Mouse (Mus musculus) forebrain, embryonic 14.5 days (tissue): ENCODE data around the gene Col23a1. TPM values are rescaled to one million over a fixed set of nuclear protein-coding genes. Genes with fewer than 3 reads are reported as not detected.

ENCODE experiments used
- ATAC-seq: fragments of 200-750 bp; cut with Nextera tagmentation; 2 replicates; pipeline ENCODE4 v1.8.0; 2017; ENCODE audit warnings: mild to moderate bottlenecking, moderate library complexity
- DNase-seq: peaks from one replicate; pipeline ENCODE4 v3.0.0-alpha.2; 2015; ENCODE audit warnings: low spot score
- H3K27ac ChIP-seq: fragments of 300-500 bp; sonication (generic); 2 replicates; pipeline ENCODE4 v1.5.1; 2014; ENCODE audit warnings: low read depth, mild to moderate bottlenecking, control low read depth, low read length, moderate library complexity
- H3K27me3 ChIP-seq: fragments of 300-500 bp; sonication (generic); replicated peaks from 2 replicates; pipeline ENCODE4 v1.6.1; 2014; ENCODE audit warnings: low read length, control low read depth, mixed read lengths; ENCODE audit not compliant: control insufficient read depth, insufficient read depth
- H3K36me3 ChIP-seq: fragments of 300-500 bp; sonication (generic); 2 replicates; pipeline ENCODE4 v1.6.1; 2014; ENCODE audit warnings: low read length, control low read depth; ENCODE audit not compliant: control insufficient read depth, insufficient read depth
- H3K4me1 ChIP-seq: fragments of 300-500 bp; sonication (generic); 2 replicates; pipeline ENCODE4 v1.6.1; 2014; ENCODE audit warnings: antibody characterized with exemption, low read length, control low read depth; ENCODE audit not compliant: control insufficient read depth, insufficient read depth
- H3K4me2 ChIP-seq: fragments of 300-500 bp; sonication (generic); 2 replicates; pipeline ENCODE4 v1.6.1; 2014; ENCODE audit warnings: mild to moderate bottlenecking, control low read depth, low read length
- H3K4me3 ChIP-seq: fragments of 300-500 bp; sonication (generic); 2 replicates; pipeline ENCODE4 v1.5.1; 2014; ENCODE audit warnings: low read depth, low read length, control low read depth
- H3K9ac ChIP-seq: fragments of 300-500 bp; sonication (generic); 2 replicates; pipeline ENCODE4 v1.6.1; 2014; ENCODE audit warnings: mild to moderate bottlenecking, low read length, control low read depth, moderate library complexity
- H3K9me3 ChIP-seq: fragments of 300-500 bp; sonication (generic); replicated peaks from 2 replicates; pipeline ENCODE4 v1.6.1; 2016; ENCODE audit warnings: low read length, control low read depth, mixed read lengths; ENCODE audit not compliant: control insufficient read depth
- WGBS: fragments of 180-500 bp; shearing (Covaris S2); extraction: QIAGEN DNeasy Blood & Tissue Kit; methylation state at CpG from one replicate; pipeline ENCODE4 v1.1.7; 2014; 5-methylcytosine and 5-hydroxymethylcytosine counted together
- polyA plus RNA-seq: library from polyadenylated mRNA; unstranded; fragments of >200 nt; fragmentation: Nextera tagmentation; extraction: Ambion mirVana; gene quantifications from 2 replicates; pipeline ENCODE4 v1.2.1, GENCODE M21; 2014

The Col23a1 gene
- polyA plus RNA-seq, 1 experiment from 2014 or later = 2.5 TPM

DNA sequence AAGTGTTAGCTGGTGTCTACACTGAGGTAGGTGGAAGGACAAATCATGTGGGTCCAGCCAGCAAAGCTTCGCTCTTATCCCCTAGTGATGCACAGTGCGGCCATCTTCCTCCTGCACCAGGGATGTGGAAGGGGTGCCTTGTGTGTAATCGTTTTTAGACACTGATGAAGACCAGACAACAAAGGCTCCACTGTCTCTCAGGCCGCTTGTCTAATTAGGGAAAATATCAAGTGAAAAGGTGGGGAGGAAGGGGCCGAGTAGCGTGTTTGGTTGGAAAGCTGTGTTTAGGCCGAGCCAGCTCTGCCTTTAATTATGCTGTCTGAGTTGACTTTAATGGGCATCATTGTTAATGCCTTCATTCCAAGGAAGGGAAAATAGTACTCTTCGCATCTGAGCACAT is 116.8 kb downstream of the Col23a1 start:
- 35% methylated on average over 8 of the region's 8 CpGs for WGBS
- no peaks in the 10 kb centered on the region for H3K27me3 ChIP-seq
- ATAC-seq (no peak), DNase-seq (peak; percentile 22)
- no peaks in the 10 kb centered on the region for H3K9me3 ChIP-seq
- H3K36me3 ChIP-seq = no peaks in the 10 kb centered on the region
- peaks cover 4% of the 10 kb centered on the region; the same call in 1 of the 2 replicates for H3K4me1 ChIP-seq
- H3K4me2 ChIP-seq = no peak overlapping the region
- no peak overlapping the region for H3K27ac ChIP-seq
- H3K9ac ChIP-seq = no peak overlapping the region
- H3K4me3 ChIP-seq = no peak overlapping the region

DNA sequence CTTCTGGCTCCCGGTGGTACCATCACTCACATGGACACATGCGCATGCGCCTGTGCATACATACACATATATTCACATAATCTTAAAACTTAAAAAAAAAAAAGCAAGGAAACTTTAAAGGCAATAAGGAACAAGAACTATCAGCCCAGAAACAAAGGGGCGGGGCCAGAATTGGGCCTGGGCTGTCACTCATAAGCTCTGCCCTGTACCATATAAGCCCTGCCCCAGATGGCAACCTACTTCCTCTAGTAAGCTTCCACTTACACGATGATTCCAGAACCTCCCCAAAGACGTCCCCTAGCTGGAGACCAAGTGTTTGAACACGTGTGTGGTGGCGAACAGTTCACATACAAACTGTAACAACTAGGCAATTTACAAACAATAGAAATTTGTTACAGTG is 117.6 kb downstream of the Col23a1 start:
- 86% methylated on average over 8 of the region's 8 CpGs for WGBS
- ATAC-seq = no peak
- no peak overlapping the region for H3K4me2 ChIP-seq
- H3K9ac ChIP-seq = no peak overlapping the region
- no peak for DNase-seq
- H3K9me3 ChIP-seq = no peaks in the 10 kb centered on the region
- no peak overlapping the region for H3K4me3 ChIP-seq
- H3K4me1 ChIP-seq = peaks cover 4% of the 10 kb centered on the region; the same call in 1 of the 2 replicates
- no peak overlapping the region for H3K27ac ChIP-seq
- H3K36me3 ChIP-seq = no peaks in the 10 kb centered on the region
- H3K27me3 ChIP-seq = no peaks in the 10 kb centered on the region

DNA sequence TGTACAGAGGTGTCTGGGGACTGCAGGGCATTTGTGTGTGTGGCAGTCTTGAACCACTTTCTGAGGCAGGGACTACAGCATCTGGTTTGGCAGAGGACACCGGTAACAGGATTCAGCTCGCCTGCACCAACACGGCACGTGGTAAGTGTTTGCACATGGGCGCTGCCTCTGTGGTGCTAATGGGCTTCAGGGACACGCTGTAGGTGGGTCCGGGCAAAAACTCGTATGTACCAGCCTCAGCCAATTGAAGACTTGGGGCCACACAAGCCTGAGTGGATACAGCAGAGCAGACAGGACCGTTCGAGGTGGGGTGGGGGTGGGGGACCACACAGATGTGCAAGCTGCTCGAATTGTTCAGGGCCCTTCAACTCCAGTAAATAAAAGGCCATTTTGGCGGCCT is 121.1 kb downstream of the Col23a1 start:
- H3K27ac ChIP-seq = no peak overlapping the region
- no peaks in the 10 kb centered on the region for H3K27me3 ChIP-seq
- no peak overlapping the region for H3K4me2 ChIP-seq
- no peaks in the 10 kb centered on the region for H3K9me3 ChIP-seq
- no peaks in the 10 kb centered on the region for H3K36me3 ChIP-seq
- no peak for DNase-seq
- 77% methylated on average over 12 of the region's 12 CpGs for WGBS
- H3K4me1 ChIP-seq = peaks cover 4% of the 10 kb centered on the region; the same call in 1 of the 2 replicates
- no peak overlapping the region for H3K4me3 ChIP-seq
- no peak for ATAC-seq
- no peak overlapping the region for H3K9ac ChIP-seq

DNA sequence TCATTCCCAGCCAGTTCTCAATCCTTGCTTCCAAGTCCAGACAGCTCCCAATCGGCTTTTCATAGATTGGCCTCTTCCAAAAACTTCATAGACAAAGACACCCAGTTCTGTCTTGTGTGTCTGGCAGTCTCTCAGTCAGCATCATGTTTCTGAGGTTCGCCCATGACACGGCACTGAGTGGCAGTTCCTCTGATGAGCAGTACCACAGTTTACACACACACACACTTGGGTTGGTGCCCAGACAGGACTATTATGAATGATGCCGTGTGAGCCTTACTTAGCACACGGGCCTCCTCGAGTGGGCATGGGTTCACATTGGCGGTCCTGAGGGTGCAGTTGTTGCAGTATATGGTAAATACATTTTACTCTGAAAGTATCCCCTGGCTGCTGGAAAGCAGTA is 124.8 kb downstream of the Col23a1 start:
- H3K27ac ChIP-seq = no peak overlapping the region
- no peak overlapping the region for H3K9ac ChIP-seq
- ATAC-seq = no peak
- no peaks in the 10 kb centered on the region for H3K27me3 ChIP-seq
- H3K36me3 ChIP-seq = no peaks in the 10 kb centered on the region
- H3K9me3 ChIP-seq = no peaks in the 10 kb centered on the region
- WGBS = 71% methylated on average over 7 of the region's 7 CpGs
- H3K4me2 ChIP-seq = no peak overlapping the region
- H3K4me3 ChIP-seq = no peak overlapping the region
- H3K4me1 ChIP-seq = no peaks in the 10 kb centered on the region
- peak; percentile 21 for DNase-seq

DNA sequence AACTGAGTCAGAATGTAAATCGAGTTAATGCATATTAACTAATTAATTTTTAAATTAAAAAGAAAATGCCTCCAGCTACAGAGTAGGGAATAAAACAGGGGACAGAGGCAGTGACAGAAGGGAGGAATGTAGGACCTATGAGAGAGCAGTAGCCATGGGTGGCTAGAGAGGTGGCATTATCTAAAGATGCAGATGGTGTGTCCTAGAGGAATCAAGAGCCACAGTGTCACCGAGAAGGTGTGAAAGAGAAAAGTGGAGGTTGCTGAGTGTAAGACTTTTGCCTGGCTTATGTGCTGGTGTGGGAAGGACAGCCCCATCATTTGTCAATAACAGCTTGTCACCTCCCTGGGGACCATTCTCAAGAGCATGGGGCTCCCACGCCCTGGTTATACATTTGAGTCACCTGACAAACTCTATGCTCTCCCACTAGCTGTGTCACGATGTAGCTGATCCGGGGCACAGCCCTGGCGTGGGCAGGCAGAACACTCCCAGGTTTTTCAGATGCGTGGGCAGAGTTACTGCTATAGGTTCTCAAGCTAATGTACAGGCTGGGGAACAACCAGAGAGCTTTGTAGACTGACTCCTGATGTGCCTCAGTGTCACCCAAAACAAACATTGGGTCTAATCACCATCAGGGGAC is 125.4 kb downstream of the Col23a1 start:
- Histone ChIP-seq H3K36me3 (no peaks in the 10 kb centered on the region), H3K9ac (no peak overlapping the region), H3K9me3 (no peaks in the 10 kb centered on the region), H3K4me2 (no peak overlapping the region), H3K4me1 (no peaks in the 10 kb centered on the region), H3K27ac (no peak overlapping the region), H3K27me3 (no peaks in the 10 kb centered on the region), H3K4me3 (no peak overlapping the region)
- ATAC-seq = no peak
- WGBS = 85% methylated on average over 7 of the region's 7 CpGs
- no peak for DNase-seq

DNA sequence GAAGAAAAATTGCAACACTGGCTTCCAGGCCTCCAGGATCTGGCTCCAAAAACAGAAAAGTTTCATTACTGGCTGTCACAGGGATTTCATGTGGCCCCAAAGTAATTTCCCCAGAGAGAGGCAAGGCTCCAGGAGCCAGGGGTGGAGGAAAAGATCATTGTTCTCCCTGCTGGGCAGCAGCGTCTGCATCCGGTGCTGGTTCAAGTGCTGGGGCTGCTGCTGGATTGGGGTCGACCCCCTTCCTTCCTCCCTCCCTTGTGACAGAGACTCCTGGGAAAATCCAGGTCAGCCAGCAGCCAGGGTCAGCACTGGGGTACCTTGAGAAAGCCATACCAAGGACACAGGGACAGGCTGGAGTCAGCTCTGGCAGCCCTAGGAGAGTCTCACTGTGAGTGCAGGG is 129.1 kb downstream of the Col23a1 start:
- DNase-seq (no peak), ATAC-seq (no peak)
- Histone ChIP-seq H3K27ac (no peak overlapping the region), H3K36me3 (no peaks in the 10 kb centered on the region), H3K9me3 (no peaks in the 10 kb centered on the region), H3K4me2 (no peak overlapping the region), H3K9ac (no peak overlapping the region), H3K27me3 (no peaks in the 10 kb centered on the region), H3K4me1 (no peaks in the 10 kb centered on the region), H3K4me3 (no peak overlapping the region)
- WGBS = 17% methylated on average over 3 of the region's 3 CpGs

DNA sequence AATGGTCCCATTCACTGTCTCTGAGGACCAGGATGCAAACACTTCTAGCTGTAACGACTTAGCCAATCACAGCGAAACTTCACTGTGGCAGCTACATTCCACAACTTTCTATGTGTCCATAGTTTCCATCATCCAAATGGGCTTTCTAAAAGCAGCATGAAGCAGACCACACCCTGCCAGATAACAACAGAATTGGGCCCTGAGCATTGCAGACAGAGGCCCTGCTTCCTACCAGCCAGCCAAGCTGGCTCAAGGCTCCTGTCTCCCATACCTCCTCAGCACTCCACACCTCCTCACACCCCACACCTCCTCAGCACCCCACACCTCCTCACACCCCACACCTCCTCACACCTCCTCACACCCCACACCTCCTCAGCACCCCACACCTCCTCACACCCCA is 132.2 kb downstream of the Col23a1 start:
- H3K9me3 ChIP-seq = no peaks in the 10 kb centered on the region
- H3K4me2 ChIP-seq = no peak overlapping the region
- no peak overlapping the region for H3K4me3 ChIP-seq
- H3K27me3 ChIP-seq = no peaks in the 10 kb centered on the region
- H3K36me3 ChIP-seq = no peaks in the 10 kb centered on the region
- WGBS = 69% methylated on average over 2 of the region's 2 CpGs
- ATAC-seq (no peak), DNase-seq (no peak)
- H3K9ac ChIP-seq = no peak overlapping the region
- H3K27ac ChIP-seq = no peak overlapping the region
- no peaks in the 10 kb centered on the region for H3K4me1 ChIP-seq

DNA sequence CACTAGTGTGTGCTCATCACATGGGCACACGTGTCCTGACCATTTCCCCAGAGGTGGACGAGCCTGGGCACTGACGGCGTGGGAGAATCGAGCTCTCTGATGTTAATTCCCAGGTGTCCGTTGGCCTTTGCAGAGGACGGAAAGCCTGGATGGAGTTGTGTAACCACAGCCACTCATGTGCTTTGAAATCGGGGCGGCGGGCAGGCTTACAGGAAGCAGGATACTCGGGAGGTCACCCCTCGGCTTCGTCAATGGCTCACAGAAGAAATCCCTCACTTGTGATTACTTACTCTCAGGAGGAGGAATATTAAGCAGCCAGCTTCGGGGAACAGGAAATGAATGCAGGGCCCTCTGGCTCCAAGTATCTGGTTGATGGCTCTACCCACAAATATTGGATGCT is 133.0 kb downstream of the Col23a1 start:
- H3K27ac ChIP-seq = no peak overlapping the region
- no peaks in the 10 kb centered on the region for H3K4me1 ChIP-seq
- H3K27me3 ChIP-seq = no peaks in the 10 kb centered on the region
- DNase-seq (no peak), ATAC-seq (no peak)
- no peak overlapping the region for H3K4me3 ChIP-seq
- 87% methylated on average over 14 of the region's 14 CpGs for WGBS
- H3K4me2 ChIP-seq = no peak overlapping the region
- H3K9ac ChIP-seq = no peak overlapping the region
- no peaks in the 10 kb centered on the region for H3K36me3 ChIP-seq
- H3K9me3 ChIP-seq = no peaks in the 10 kb centered on the region

DNA sequence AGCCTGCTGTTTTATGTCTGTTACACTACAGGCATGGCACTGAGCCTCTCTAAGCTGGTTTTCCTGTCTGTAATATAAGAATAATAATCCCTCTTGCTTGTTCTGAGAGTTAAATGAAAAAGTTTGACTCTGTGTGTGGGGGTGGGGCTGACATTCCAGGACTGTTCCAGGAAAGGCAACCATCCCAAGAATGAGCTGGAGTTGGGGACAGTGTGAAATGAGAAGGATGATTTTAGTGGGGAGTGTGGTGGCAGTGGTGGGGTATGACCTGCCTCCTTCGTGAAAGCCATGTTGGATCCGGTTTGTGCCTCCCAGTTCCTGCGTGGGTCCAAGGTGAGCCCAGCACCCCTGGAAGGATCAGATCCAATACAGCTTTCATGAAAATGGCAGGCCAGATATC is 136.4 kb downstream of the Col23a1 start:
- Histone ChIP-seq H3K9ac (no peak overlapping the region), H3K27me3 (no peaks in the 10 kb centered on the region), H3K27ac (no peak overlapping the region), H3K4me2 (no peak overlapping the region), H3K9me3 (no peaks in the 10 kb centered on the region), H3K4me1 (no peaks in the 10 kb centered on the region), H3K4me3 (no peak overlapping the region), H3K36me3 (no peaks in the 10 kb centered on the region)
- no peak for DNase-seq
- ATAC-seq = no peak
- 91% methylated on average over 3 of the region's 3 CpGs for WGBS
